9 mouse cellular contexts compared by ENCODE assay signal in the genomic region with DNA sequence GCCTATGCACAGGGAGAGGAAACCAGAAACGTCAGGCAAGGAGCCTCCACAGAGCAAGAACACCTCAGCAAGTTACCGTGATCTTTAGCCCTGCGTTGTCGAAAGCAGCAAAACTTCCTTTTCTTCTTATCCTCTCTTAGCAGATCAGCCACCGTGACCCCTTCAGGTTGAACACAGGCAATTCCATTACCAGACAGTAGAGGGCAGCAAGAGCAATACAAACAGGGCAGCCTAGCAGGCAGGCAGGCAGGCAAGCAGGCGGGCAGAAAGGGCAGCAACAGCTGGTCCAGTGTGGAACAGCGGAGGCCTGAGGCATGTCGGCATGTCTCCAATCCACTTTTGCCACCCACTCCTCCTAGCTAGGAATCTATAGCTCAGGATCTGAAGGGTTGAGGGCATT.
DNase-seq lines count a peak whose midpoint lies in the region; ATAC-seq and TF ChIP-seq lines count a peak whose summit lies in the region.
"Had no signal": no experiment of that assay in that cellular context is flagged by ENCODE, and none has a peak within 500 bp of the region (broad histone marks: within the 10 kb centered on the region; RNA-seq: fewer than 3 reads in every experiment).

No protein-coding gene starts in this region.

- no peaks in the 10 kb centered on the region for H3K27me3 ChIP-seq in heart, embryonic 15.5 days
- no peaks in the 10 kb centered on the region for H3K27me3 ChIP-seq in liver, embryonic 13.5 days
- peaks cover 4% of the 10 kb centered on the region; the same call in 1 of the 2 replicates for H3K27me3 ChIP-seq in neural tube, embryonic 12.5 days (replicated peaks)
- H3K27me3 ChIP-seq in stomach, postnatal 0 days (ENCODE audit: control insufficient read depth, insufficient read depth, low read length): no peaks in the 10 kb centered on the region

- no peak overlapping the region for H3K27ac ChIP-seq in heart, embryonic 15.5 days
- no peak overlapping the region for H3K27ac ChIP-seq in liver, embryonic 13.5 days
- no peak overlapping the region for H3K27ac ChIP-seq in neural tube, embryonic 12.5 days
- no peak overlapping the region for H3K27ac ChIP-seq in stomach, postnatal 0 days (replicated peaks)
- H3K27ac ChIP-seq: limb, embryonic 15.5 days had no signal

- ATAC-seq in erythroblast, adult 5-6 weeks (replicated peaks; ENCODE audit: low FRiP score, poor library complexity, severe bottlenecking): peak; percentile 69
- ATAC-seq in heart, embryonic 15.5 days (replicated peaks; ENCODE audit: insufficient number of reproducible peaks, insufficient read depth, low FRiP score, low read depth): 0 out of 2 replicates have a peak, but pooled peaks have one; percentile 37
- ATAC-seq in liver, embryonic 13.5 days (ENCODE audit: low read depth): 0 out of 2 replicates have a peak, but pooled peaks have one; percentile 50
- peak; percentile 65; the same call in 1 of the 2 replicates for ATAC-seq in neural tube, embryonic 12.5 days (ENCODE audit: low FRiP score, low read depth)
- peak; percentile 83 for ATAC-seq in stomach, postnatal 0 days (ENCODE audit: low FRiP score, low TSS enrichment)

- 8% methylated on average over 8 of the region's 8 CpGs for WGBS in heart, embryonic 15.5 days
- 9% methylated on average over 8 of the region's 8 CpGs for WGBS in liver, embryonic 13.5 days (ENCODE audit: insufficient replicate concordance)
- 13% methylated on average over 8 of the region's 8 CpGs for WGBS in neural tube, embryonic 12.5 days
- 11% methylated on average over 8 of the region's 8 CpGs for WGBS in stomach, postnatal 0 days

- TF ChIP-seq EP300 in stomach, postnatal 0 days (optimal IDR thresholded peaks at IDR 0.05): no peak

- H3K4me2 ChIP-seq in heart, embryonic 15.5 days: no peak overlapping the region
- no peak overlapping the region for H3K4me2 ChIP-seq in liver, embryonic 13.5 days
- no peak overlapping the region for H3K4me2 ChIP-seq in neural tube, embryonic 12.5 days (replicated peaks)
- H3K4me2 ChIP-seq in stomach, postnatal 0 days (replicated peaks; ENCODE audit: low read depth): no peak overlapping the region
- H3K4me2 ChIP-seq: limb, embryonic 15.5 days had no signal

- no peaks in the 10 kb centered on the region for H3K36me3 ChIP-seq in heart, embryonic 15.5 days
- no peaks in the 10 kb centered on the region for H3K36me3 ChIP-seq in liver, embryonic 13.5 days
- no peaks in the 10 kb centered on the region for H3K36me3 ChIP-seq in neural tube, embryonic 12.5 days
- H3K36me3 ChIP-seq in stomach, postnatal 0 days (ENCODE audit: control insufficient read depth, insufficient read depth, low read length): no peaks in the 10 kb centered on the region
- H3K36me3 ChIP-seq: limb, embryonic 15.5 days had no signal

- H3K4me1 ChIP-seq in heart, embryonic 15.5 days (replicated peaks): peaks cover 9% of the 10 kb centered on the region; the same call in 1 of the 2 replicates
- H3K4me1 ChIP-seq in liver, embryonic 13.5 days (replicated peaks): no peaks in the 10 kb centered on the region
- no peaks in the 10 kb centered on the region for H3K4me1 ChIP-seq in neural tube, embryonic 12.5 days
- no peaks in the 10 kb centered on the region for H3K4me1 ChIP-seq in stomach, postnatal 0 days (replicated peaks; ENCODE audit: control insufficient read depth, insufficient read depth)

- no peaks in the 10 kb centered on the region for H3K9me3 ChIP-seq in heart, embryonic 15.5 days (replicated peaks)
- no peaks in the 10 kb centered on the region for H3K9me3 ChIP-seq in liver, embryonic 13.5 days (replicated peaks)
- no peaks in the 10 kb centered on the region for H3K9me3 ChIP-seq in neural tube, embryonic 12.5 days
- no peaks in the 10 kb centered on the region for H3K9me3 ChIP-seq in stomach, postnatal 0 days (ENCODE audit: control insufficient read depth, low read length)
- H3K9me3 ChIP-seq: limb, embryonic 15.5 days had no signal

- peak; percentile 90 for DNase-seq in CD4-positive, CD25-positive, alpha-beta regulatory T cell, adult 2 months (ENCODE audit: low read depth, low spot score)
- DNase-seq in brain, adult 2 months (ENCODE audit: low read depth, low spot score): peak; percentile 92
- DNase-seq in kidney, postnatal 14 days: peak; percentile 89
- peak; percentile 65 for DNase-seq in liver, embryonic 13.5 days
- peak; percentile 84 for DNase-seq in stomach, postnatal 0 days (ENCODE audit: low spot score)

- peak; percentile 99 for TF ChIP-seq CTCF in stomach, postnatal 0 days (IDR thresholded peaks at IDR 0.05; ENCODE audit: low read depth)

- H3K4me3 ChIP-seq in heart, embryonic 15.5 days: no peak overlapping the region
- no peak overlapping the region for H3K4me3 ChIP-seq in liver, embryonic 13.5 days (replicated peaks)
- no peak overlapping the region for H3K4me3 ChIP-seq in neural tube, embryonic 12.5 days
- H3K4me3 ChIP-seq in stomach, postnatal 0 days (ENCODE audit: low read depth, low read length): no peak overlapping the region
- H3K4me3 ChIP-seq: limb, embryonic 15.5 days had no signal

- no peak overlapping the region for H3K9ac ChIP-seq in heart, embryonic 15.5 days
- H3K9ac ChIP-seq in liver, embryonic 13.5 days: no peak overlapping the region
- H3K9ac ChIP-seq in neural tube, embryonic 12.5 days: no peak overlapping the region
- H3K9ac ChIP-seq in stomach, postnatal 0 days (ENCODE audit: low read length): no peak overlapping the region
- H3K9ac ChIP-seq: limb, embryonic 15.5 days had no signal
